Mouse (Mus musculus): ENCODE measurements around the gene Hook2.

DNA sequence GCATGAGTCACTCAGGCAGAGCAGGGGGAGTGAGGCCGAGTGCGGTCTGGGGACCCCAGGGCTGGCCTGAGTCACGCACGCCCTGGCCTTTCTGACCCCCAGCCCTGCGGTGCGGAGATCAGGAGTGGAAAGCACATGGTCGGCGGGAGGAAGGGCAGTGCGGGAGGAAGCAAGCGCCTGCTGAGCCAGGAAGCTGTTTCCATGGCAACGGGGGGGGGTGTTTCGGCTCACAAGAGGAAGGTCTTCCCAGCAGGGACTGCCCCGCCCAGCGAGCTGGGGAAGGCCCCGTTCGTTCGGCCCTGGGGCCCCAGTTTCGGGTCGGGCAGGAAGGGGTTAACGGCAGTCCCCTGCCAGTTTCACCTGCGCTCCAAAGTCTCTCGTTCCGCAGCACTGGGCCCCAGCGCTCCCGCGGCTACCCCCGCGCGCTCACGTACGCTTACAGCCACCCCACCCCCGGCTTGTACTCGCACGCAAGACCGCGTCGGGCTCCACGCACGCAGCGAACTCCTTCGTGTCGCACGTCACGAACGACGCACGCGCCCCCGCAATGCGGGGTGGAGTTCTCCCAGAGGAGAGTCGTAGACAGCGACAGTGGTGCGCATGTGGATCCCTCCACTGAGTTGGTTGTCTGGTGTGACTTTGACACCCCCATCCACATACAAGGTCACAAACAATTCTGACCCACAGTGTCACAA is 4.6 kb upstream of the Hook2 start:
- TF ChIP-seq POLR2A (IDR thresholded peaks at IDR 0.05; ENCODE audit: borderline replicate concordance, low read depth, low read length) (no peak), CTCF (IDR thresholded peaks at IDR 0.05; ENCODE audit: low read depth, low read length) (no peak)
